Mouse (Mus musculus): ENCODE measurements at regions not wholly inside any gene's neighbourhood (a gene's known extent, or its start where the extent isn't known, plus 50 kb on each side); places are given as distances from the start of the nearest gene placed in this dataset.

- TF ChIP-seq CTCF (conservative IDR thresholded peaks at IDR 0.05) = no peak
- DNase-seq (ENCODE audit: low spot score in 2 of 2) = no peak
- H3K4me3 ChIP-seq = no peak overlapping the region
- H3K27ac ChIP-seq = no peak overlapping the region
Measured at GRCm38 (mm10) chr10:111580401-111581100, 74.5 kb downstream of the Phlda1 start.

GRCm38 (mm10) chr10:111581847-111582246 lies 75.8 kb downstream of the Phlda1 start:
- H3K4me3 ChIP-seq = no peak overlapping the region
- no peak overlapping the region for H3K27ac ChIP-seq
- TF ChIP-seq CTCF (conservative IDR thresholded peaks at IDR 0.05) = no peak
- DNase-seq (ENCODE audit: low spot score in 2 of 2) = no peak

GRCm38 (mm10) chr10:111582321-111583123 lies 76.4 kb downstream of the Phlda1 start:
- no peak overlapping the region for H3K27ac ChIP-seq
- no peak for TF ChIP-seq CTCF (conservative IDR thresholded peaks at IDR 0.05)
- DNase-seq (ENCODE audit: low spot score in 2 of 2) = no peak
- H3K4me3 ChIP-seq = no peak overlapping the region

DNA sequence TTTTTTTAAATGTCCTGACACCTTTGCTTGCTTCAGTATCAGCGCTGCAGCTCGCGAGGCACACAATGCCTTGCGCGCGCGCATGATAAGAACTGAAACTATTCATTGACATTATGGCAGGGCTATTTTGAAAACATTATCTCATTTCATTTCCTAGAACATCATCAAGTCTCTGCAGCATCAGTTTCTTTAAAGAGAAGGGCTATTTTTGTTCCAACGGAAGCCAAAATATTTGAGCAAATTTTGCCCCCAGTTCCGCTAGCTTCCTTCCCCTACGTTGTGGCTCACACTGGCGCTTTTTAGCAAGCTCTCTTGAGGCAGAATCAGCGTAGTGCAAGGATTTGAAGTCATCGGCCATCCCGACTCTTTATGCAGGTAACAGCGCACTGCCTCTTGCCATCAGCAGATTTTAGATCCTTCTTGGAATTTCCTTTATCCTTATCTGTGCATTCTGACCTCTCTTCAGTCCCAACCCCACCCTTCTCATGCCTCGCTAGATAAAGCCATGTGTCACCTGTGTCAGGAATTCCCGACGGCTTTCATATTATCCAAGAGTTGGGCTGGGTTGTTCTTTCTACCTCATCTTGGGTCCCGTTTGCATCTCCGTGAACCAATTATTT lies 77.1 kb downstream of the Phlda1 start:
- no peak for DNase-seq (ENCODE audit: low spot score in 2 of 2)

GRCm38 (mm10) chr10:111583744-111584152 lies 77.7 kb downstream of the Phlda1 start:
- no peak for DNase-seq (ENCODE audit: low spot score in 2 of 2)
- TF ChIP-seq CTCF (conservative IDR thresholded peaks at IDR 0.05) = no peak

More for the DNA sequence above, 77.1 kb downstream of the Phlda1 start:
- Histone ChIP-seq H3K27ac (no peak overlapping the region), H3K4me3 (no peak overlapping the region)
- no peak for TF ChIP-seq CTCF (conservative IDR thresholded peaks at IDR 0.05)

GRCm38 (mm10) chr10:111587891-111588611 lies 82.0 kb downstream of the Phlda1 start:
- no peak for DNase-seq (ENCODE audit: low spot score in 2 of 2)
- Histone ChIP-seq H3K27ac (no peak overlapping the region), H3K4me3 (no peak overlapping the region)
- no peak for TF ChIP-seq CTCF (conservative IDR thresholded peaks at IDR 0.05)

More at GRCm38 (mm10) chr10:111583744-111584152, 77.7 kb downstream of the Phlda1 start:
- no peak overlapping the region for H3K4me3 ChIP-seq
- no peak overlapping the region for H3K27ac ChIP-seq

DNA sequence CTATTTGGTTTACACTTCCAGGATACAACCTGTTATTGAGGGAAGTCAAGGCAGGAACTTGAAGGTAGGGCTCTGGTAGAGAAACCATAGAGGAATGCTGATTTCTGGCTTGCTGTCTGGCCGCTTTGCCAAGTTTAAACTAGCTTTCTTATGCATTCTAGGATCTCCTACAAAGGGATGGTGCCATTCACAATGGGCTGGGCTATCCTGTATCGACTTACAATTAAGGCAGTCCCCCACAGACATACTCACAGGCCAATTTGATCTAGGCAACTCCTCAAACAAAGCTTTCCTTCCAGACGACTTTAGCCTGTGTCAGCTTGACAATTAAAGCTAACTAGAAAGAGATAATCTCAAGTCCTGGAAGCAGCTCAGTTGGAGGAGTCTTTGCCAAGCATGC lies 83.1 kb downstream of the Phlda1 start:
- no peak for TF ChIP-seq CTCF (conservative IDR thresholded peaks at IDR 0.05)
- no peak overlapping the region for H3K4me3 ChIP-seq
- no peak for DNase-seq (ENCODE audit: low spot score in 2 of 2)
- H3K27ac ChIP-seq = no peak overlapping the region

- Histone ChIP-seq H3K4me3 (no peak overlapping the region), H3K27ac (no peak overlapping the region)
- DNase-seq (ENCODE audit: low spot score in 2 of 2) = no peak
- TF ChIP-seq CTCF (conservative IDR thresholded peaks at IDR 0.05) = no peak
Measured at GRCm38 (mm10) chr10:111592416-111593149, 86.5 kb downstream of the Phlda1 start.

GRCm38 (mm10) chr10:111593280-111593679 lies 87.2 kb downstream of the Phlda1 start:
- Histone ChIP-seq H3K27ac (no peak overlapping the region), H3K4me3 (no peak overlapping the region)
- DNase-seq (ENCODE audit: low spot score in 2 of 2) = no peak
- no peak for TF ChIP-seq CTCF (conservative IDR thresholded peaks at IDR 0.05)

DNA sequence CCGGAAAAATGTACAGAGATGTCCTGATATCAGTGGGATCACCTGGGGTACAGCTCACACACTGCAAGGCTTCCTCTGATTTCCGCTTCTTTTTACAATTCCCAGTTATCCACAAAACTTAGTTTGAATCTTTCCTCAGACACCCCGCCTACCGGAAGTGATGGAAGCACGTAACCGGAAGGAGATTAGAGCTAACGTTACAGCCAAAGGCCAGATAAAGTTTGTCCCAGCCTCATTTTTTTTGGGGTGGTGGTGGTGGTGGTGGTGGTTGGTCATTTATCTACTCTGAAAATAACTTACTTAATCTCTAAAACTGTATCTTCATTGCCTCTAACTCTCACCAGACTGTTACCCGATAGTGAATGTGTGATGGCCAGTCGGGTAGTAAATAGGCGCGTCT lies 88.1 kb downstream of the Phlda1 start:
- TF ChIP-seq CTCF (conservative IDR thresholded peaks at IDR 0.05) = no peak
- no peak overlapping the region for H3K4me3 ChIP-seq
- H3K27ac ChIP-seq = no peak overlapping the region
- DNase-seq (ENCODE audit: low spot score in 2 of 2) = no peak

GRCm38 (mm10) chr10:111594651-111595050 lies 88.6 kb downstream of the Phlda1 start:
- no peak for TF ChIP-seq CTCF (conservative IDR thresholded peaks at IDR 0.05)
- no peak overlapping the region for H3K27ac ChIP-seq
- DNase-seq (ENCODE audit: low spot score in 2 of 2) = no peak
- no peak overlapping the region for H3K4me3 ChIP-seq

DNA sequence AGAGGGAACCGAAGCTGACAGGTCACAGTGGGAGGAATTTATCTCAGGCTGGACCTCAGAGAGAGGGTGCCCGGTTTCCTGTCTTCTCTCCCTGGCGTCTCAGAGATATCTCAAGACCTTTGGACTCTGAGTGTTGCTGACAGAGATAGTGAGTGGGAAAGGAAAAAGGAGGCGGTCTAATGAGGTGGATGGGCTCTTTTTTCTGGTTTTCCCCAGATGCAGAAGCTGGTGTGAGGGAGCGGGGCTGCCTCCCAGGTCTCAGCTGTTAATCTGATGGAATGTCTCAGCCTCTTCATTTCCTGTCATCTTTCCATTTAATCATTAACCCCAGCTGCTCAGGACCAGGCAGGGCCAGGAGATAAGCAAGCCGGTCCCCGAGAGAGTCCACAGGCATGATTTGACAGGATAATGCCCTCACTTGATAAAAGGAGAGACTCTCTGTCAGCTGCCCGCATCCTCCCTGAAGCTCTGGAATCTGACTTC lies 89.5 kb downstream of the Phlda1 start:
- DNase-seq (ENCODE audit: low spot score in 2 of 2) = no peak
- Histone ChIP-seq H3K27ac (no peak overlapping the region), H3K4me3 (no peak overlapping the region)
- TF ChIP-seq CTCF (conservative IDR thresholded peaks at IDR 0.05) = no peak
